Mouse (Mus musculus) lung, adult 2 months (tissue): ENCODE data around the gene Tas2r130. TPM values are rescaled to one million over a fixed set of nuclear protein-coding genes. Genes with fewer than 3 reads are reported as not detected.
"Not testable (repeated sequence)": the region's sequence is repeated elsewhere in the genome, so short reads cannot be mapped to it uniquely, and the experiment has no call there.

Experiments used
- DNase-seq: peaks from one replicate; pipeline ENCODE4 v3.0.0; 2022
- H3K4me1 ChIP-seq: fragments of 200-500 bp; 2 replicates; pipeline ENCODE4 v1.6.1; 2011; ENCODE audit warnings: low read length; ENCODE audit not compliant: control insufficient read depth, insufficient read depth
- H3K4me3 ChIP-seq: fragments of 200-500 bp; replicated peaks from 2 replicates; pipeline ENCODE3; 2011; ENCODE audit warnings: low read depth, mild to moderate bottlenecking, control low read depth, low read length; ENCODE audit errors: extremely low read depth
- CTCF ChIP-seq: fragments of 200-500 bp; IDR thresholded peaks from 2 replicates; pipeline ENCODE4 v1.5.1; 2011; ENCODE audit warnings: mild to moderate bottlenecking, low read length, control low read depth; ENCODE audit not compliant: insufficient read depth
- POLR2A ChIP-seq: fragments of 200-500 bp; IDR thresholded peaks from 2 replicates; pipeline ENCODE4 v1.6.1; 2011; ENCODE audit warnings: low read depth, mild to moderate bottlenecking, control low read depth, low read length, borderline replicate concordance; ENCODE audit errors: extremely low read depth
- WGBS: fragments of 180-500 bp; shearing (Covaris S2); methylation state at CpG from one replicate; pipeline ENCODE4 v1.1.7; 2018; 5-methylcytosine and 5-hydroxymethylcytosine counted together
- polyA plus RNA-seq: library from polyadenylated mRNA; depleted of rRNA; stranded (reverse); fragments of >200 nt; gene quantifications from 2 replicates; pipeline ENCODE4 v1.2.3, GENCODE M21; 2012; rRNA removed

Gene Tas2r130
- polyA plus RNA-seq: not detected in 2 replicates

DNA sequence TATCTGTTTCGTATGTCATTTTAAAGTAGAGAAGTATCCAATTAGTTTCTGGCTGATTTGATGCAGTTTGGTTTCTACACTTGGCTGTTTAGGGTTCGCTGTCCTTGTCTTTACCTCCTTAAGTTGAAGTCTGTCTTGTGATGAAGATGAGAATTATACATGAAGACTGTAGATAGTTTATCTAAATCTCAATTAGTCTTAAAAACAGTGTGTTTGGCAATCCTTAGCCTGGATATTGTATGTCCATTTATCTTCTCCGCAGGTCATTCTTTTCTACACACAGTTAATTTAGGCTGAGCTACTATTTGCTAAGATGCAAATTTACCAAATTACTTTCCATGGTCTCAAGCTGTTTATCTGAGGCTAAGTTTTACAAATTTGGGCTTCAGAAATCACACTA is at the start of gene Tas2r130:
Gene Tas2r130 (minus strand): TSS at position 101 of the 400 bp plus-strand sequence.
- WGBS: 62% methylated on average over 3 of the region's 3 CpGs
- DNase-seq: no peak
- H3K4me1 ChIP-seq: no peaks in the 10 kb centered on the region

GRCm38 (mm10) chr6:131678786-131679185 is 48.1 kb upstream of the Tas2r130 start, which contains the start of gene Tas2r106:
Tas2r106 (minus strand) TSS chr6:131678886.
- H3K4me3 ChIP-seq: no peak within 1 kb of the TSS
- H3K4me1 ChIP-seq: no peaks in the 10 kb centered on the region
- WGBS: 71% methylated on average over 3 of the region's 3 CpGs
- no peak for TF ChIP-seq CTCF
- no peak for TF ChIP-seq POLR2A
- DNase-seq: no peak

More for the DNA sequence above, at the start of gene Tas2r130:
- TF ChIP-seq CTCF: no peak
- no peak for TF ChIP-seq POLR2A
- no peak within 1 kb of the TSS for H3K4me3 ChIP-seq

DNA sequence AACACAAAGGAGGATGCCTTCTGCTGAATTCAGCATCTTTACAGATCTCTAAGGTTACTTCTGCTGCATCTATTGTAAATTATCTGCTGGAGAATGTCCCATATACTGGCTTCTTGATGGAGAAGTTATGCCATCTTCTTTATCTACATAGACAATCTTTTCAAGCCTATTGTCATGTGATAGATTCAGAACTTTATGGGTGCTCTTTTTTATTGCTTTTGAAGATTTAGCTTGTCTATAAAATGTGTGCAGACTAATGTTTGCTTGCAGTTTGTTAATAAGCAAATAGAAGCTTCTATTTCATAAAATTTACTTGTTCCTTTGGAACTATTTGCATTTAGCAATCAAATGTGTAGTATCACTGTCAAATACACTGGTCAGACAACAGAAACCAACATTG is 29.3 kb upstream of the Tas2r130 start, which contains the start of gene Tas2r107:
Gene Tas2r107 (minus strand): TSS at position 101 of the 400 bp plus-strand sequence.
- H3K4me3 ChIP-seq: no peak within 1 kb of the TSS
- TF ChIP-seq POLR2A (no peak), CTCF (no peak)
- DNase-seq: no peak
- H3K4me1 ChIP-seq: no peaks in the 10 kb centered on the region

- DNase-seq: not testable (repeated sequence)
- WGBS: 83% methylated on average over 1 of the region's 1 CpGs
Measured at GRCm38 (mm10) chr6:131609956-131610355, 20.8 kb downstream of the Tas2r130 start.

GRCm38 (mm10) chr6:131604821-131605220 is 25.9 kb downstream of the Tas2r130 start:
- DNase-seq: no peak
- no peaks in the 10 kb centered on the region for H3K4me1 ChIP-seq
- no peak for TF ChIP-seq POLR2A
- TF ChIP-seq CTCF: no peak
- 87% methylated on average over 4 of the region's 4 CpGs for WGBS
- H3K4me3 ChIP-seq: no peak overlapping the region

More at GRCm38 (mm10) chr6:131609956-131610355, 20.8 kb downstream of the Tas2r130 start:
- not testable (repeated sequence) for H3K4me1 ChIP-seq, H3K4me3 ChIP-seq

Other genes starting within 250 kb of the Tas2r130 start
- gene Ybx3, start 242.4 kb downstream of the Tas2r130 start, polyA plus RNA-seq: 77.9 and 84.9 TPM in 2 replicates
- gene 5430401F13Rik, start 144.5 kb downstream of the Tas2r130 start, polyA plus RNA-seq: not detected in 2 replicates
- not detected in 2 replicates for gene Gm6619, start 144.5 kb downstream of the Tas2r130 start, polyA plus RNA-seq
- not detected in 2 replicates for gene Tas2r107, start 29.2 kb upstream of the Tas2r130 start, polyA plus RNA-seq
- not detected in 2 replicates for gene Tas2r106, start 48.0 kb upstream of the Tas2r130 start, polyA plus RNA-seq
- gene Tas2r104, start 54.8 kb upstream of the Tas2r130 start, polyA plus RNA-seq: not detected in 2 replicates
- not detected in 2 replicates for gene Tas2r105, start 56.6 kb upstream of the Tas2r130 start, polyA plus RNA-seq
- not detected in 2 replicates for gene Tas2r114, start 59.2 kb upstream of the Tas2r130 start, polyA plus RNA-seq